Mouse (Mus musculus): ENCODE data around the gene Spag7.

DNA sequence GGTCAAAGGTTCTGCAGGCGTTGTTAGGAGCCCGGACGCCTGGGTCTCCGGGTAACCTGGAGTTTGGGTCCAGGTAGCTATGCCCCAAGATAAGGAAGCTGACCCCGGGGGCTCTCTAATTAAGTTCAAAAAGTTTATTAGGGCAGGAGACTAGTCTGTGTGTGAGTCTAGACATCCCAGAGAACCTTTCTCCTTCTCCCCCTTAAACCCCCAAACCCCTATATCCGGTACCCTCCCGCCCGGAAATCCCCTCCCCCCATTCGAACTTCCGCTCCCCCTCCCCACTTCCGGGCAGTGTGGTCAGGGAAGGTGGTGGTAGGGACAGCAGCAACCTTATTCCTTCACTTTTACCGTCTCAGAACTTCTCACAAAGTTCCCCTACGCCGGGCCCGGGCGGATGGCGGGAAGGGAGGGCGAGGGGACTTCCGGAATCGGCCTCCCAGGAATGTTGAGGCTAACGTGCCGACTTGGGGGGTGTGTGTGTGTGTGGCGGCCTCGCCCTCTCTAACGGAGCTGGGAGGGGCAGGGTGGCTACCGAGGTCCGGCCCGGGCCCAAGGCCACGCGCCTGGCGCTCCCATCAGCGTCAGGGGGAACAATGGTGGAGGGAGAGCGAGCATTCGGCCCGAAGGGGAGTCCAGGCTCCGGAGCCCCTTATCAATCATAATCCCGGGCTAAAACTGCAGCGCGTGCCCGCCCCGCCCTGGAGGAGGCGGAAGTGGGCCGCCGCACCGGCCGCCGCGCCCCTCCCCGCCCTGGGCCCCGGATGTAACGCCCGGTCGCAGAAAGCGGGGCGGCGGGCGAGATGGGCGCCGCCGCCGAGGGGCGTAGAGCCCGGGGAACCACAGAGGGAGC lies 15.6 kb downstream of the Spag7 start:
- TF ChIP-seq CTCF (IDR thresholded peaks at IDR 0.05; ENCODE audit: borderline replicate concordance, extremely low read depth, insufficient read depth, insufficient read length) (no peak), POLR2A (IDR thresholded peaks at IDR 0.05; ENCODE audit: borderline replicate concordance, extremely low read depth, insufficient read depth, insufficient read length, poor library complexity, severe bottlenecking) (0 out of 2 replicates have a peak, but pooled peaks have one; percentile 42)

Data from brain, embryonic 14.5 days (tissue).